Mouse (Mus musculus): ENCODE data around the gene Syngap1. TPM values are rescaled to one million over a fixed set of nuclear protein-coding genes. Genes with fewer than 3 reads are reported as not detected.

Syngap1 gene
- polyA plus RNA-seq, 1 experiment from 2014 or later: 5.0 TPM

GRCm38 (mm10) chr17:26995562-26995961 lies 54.5 kb downstream of the Syngap1 start:
- ATAC-seq (ENCODE audit: low FRiP score) (no peak), DNase-seq (ENCODE audit: low spot score) (no peak)
- 84% methylated on average over 8 of the region's 8 CpGs for WGBS
- Histone ChIP-seq H3K4me2 (replicated peaks) (no peak overlapping the region), H3K9me3 (ENCODE audit: control insufficient read depth, low read length) (no peaks in the 10 kb centered on the region), H3K27me3 (ENCODE audit: control insufficient read depth, insufficient read depth, low read length) (no peaks in the 10 kb centered on the region), H3K9ac (no peak overlapping the region), H3K4me1 (replicated peaks; ENCODE audit: control insufficient read depth, insufficient read depth, low read length) (no peaks in the 10 kb centered on the region), H3K36me3 (replicated peaks; ENCODE audit: control insufficient read depth, insufficient read depth) (no peaks in the 10 kb centered on the region), H3K27ac (no peak overlapping the region), H3K4me3 (replicated peaks; ENCODE audit: low read length) (no peak overlapping the region)

GRCm38 (mm10) chr17:26997661-26998060 lies 56.6 kb downstream of the Syngap1 start:
- Histone ChIP-seq H3K4me3 (replicated peaks; ENCODE audit: low read length) (no peak overlapping the region), H3K27me3 (ENCODE audit: control insufficient read depth, insufficient read depth, low read length) (no peaks in the 10 kb centered on the region), H3K36me3 (replicated peaks; ENCODE audit: control insufficient read depth, insufficient read depth) (no peaks in the 10 kb centered on the region), H3K9me3 (ENCODE audit: control insufficient read depth, low read length) (no peaks in the 10 kb centered on the region), H3K4me2 (replicated peaks) (no peak overlapping the region), H3K9ac (no peak overlapping the region), H3K27ac (no peak overlapping the region), H3K4me1 (replicated peaks; ENCODE audit: control insufficient read depth, insufficient read depth, low read length) (no peaks in the 10 kb centered on the region)
- ATAC-seq (ENCODE audit: low FRiP score) (no peak), DNase-seq (ENCODE audit: low spot score) (no peak)
- 79% methylated on average over 4 of the region's 4 CpGs for WGBS

GRCm38 (mm10) chr17:26998283-26998682 lies 57.2 kb downstream of the Syngap1 start:
- ATAC-seq (ENCODE audit: low FRiP score) (no peak), DNase-seq (ENCODE audit: low spot score) (no peak)
- no peaks in the 10 kb centered on the region for H3K9me3 ChIP-seq (ENCODE audit: control insufficient read depth, low read length)
- no peaks in the 10 kb centered on the region for H3K4me1 ChIP-seq (replicated peaks; ENCODE audit: control insufficient read depth, insufficient read depth, low read length)
- H3K9ac ChIP-seq: no peak overlapping the region
- no peaks in the 10 kb centered on the region for H3K27me3 ChIP-seq (ENCODE audit: control insufficient read depth, insufficient read depth, low read length)
- no peak overlapping the region for H3K4me2 ChIP-seq (replicated peaks)
- H3K36me3 ChIP-seq (replicated peaks; ENCODE audit: control insufficient read depth, insufficient read depth): no peaks in the 10 kb centered on the region
- WGBS: 90% methylated on average over 15 of the region's 15 CpGs
- H3K4me3 ChIP-seq (replicated peaks; ENCODE audit: low read length): no peak overlapping the region
- H3K27ac ChIP-seq: no peak overlapping the region

- no peaks in the 10 kb centered on the region for H3K27me3 ChIP-seq (ENCODE audit: control insufficient read depth, insufficient read depth, low read length)
- H3K27ac ChIP-seq: no peak overlapping the region
- WGBS: 79% methylated on average over 12 of the region's 12 CpGs
- no peak for ATAC-seq (ENCODE audit: low FRiP score)
- no peak overlapping the region for H3K9ac ChIP-seq
- DNase-seq (ENCODE audit: low spot score): no peak
- no peak overlapping the region for H3K4me3 ChIP-seq (replicated peaks; ENCODE audit: low read length)
- H3K4me1 ChIP-seq (replicated peaks; ENCODE audit: control insufficient read depth, insufficient read depth, low read length): no peaks in the 10 kb centered on the region
- H3K4me2 ChIP-seq (replicated peaks): no peak overlapping the region
- no peaks in the 10 kb centered on the region for H3K9me3 ChIP-seq (ENCODE audit: control insufficient read depth, low read length)
- no peaks in the 10 kb centered on the region for H3K36me3 ChIP-seq (replicated peaks; ENCODE audit: control insufficient read depth, insufficient read depth)
Measured at GRCm38 (mm10) chr17:26999996-27000395, 58.9 kb downstream of the Syngap1 start.

GRCm38 (mm10) chr17:27001151-27001550 lies 60.1 kb downstream of the Syngap1 start:
- no peaks in the 10 kb centered on the region for H3K36me3 ChIP-seq (replicated peaks; ENCODE audit: control insufficient read depth, insufficient read depth)
- H3K4me2 ChIP-seq (replicated peaks): no peak overlapping the region
- no peaks in the 10 kb centered on the region for H3K4me1 ChIP-seq (replicated peaks; ENCODE audit: control insufficient read depth, insufficient read depth, low read length)
- 79% methylated on average over 7 of the region's 7 CpGs for WGBS
- H3K27ac ChIP-seq: no peak overlapping the region
- H3K9me3 ChIP-seq (ENCODE audit: control insufficient read depth, low read length): no peaks in the 10 kb centered on the region
- DNase-seq (ENCODE audit: low spot score) (no peak), ATAC-seq (ENCODE audit: low FRiP score) (no peak)
- no peak overlapping the region for H3K9ac ChIP-seq
- no peaks in the 10 kb centered on the region for H3K27me3 ChIP-seq (ENCODE audit: control insufficient read depth, insufficient read depth, low read length)
- no peak overlapping the region for H3K4me3 ChIP-seq (replicated peaks; ENCODE audit: low read length)

- Histone ChIP-seq H3K27me3 (ENCODE audit: control insufficient read depth, insufficient read depth, low read length) (no peaks in the 10 kb centered on the region), H3K4me2 (replicated peaks) (no peak overlapping the region), H3K36me3 (replicated peaks; ENCODE audit: control insufficient read depth, insufficient read depth) (no peaks in the 10 kb centered on the region), H3K27ac (no peak overlapping the region), H3K4me3 (replicated peaks; ENCODE audit: low read length) (no peak overlapping the region), H3K9ac (no peak overlapping the region), H3K4me1 (replicated peaks; ENCODE audit: control insufficient read depth, insufficient read depth, low read length) (no peaks in the 10 kb centered on the region), H3K9me3 (ENCODE audit: control insufficient read depth, low read length) (no peaks in the 10 kb centered on the region)
- DNase-seq (ENCODE audit: low spot score): no peak
- ATAC-seq (ENCODE audit: low FRiP score): no peak
- 39% methylated on average over 6 of the region's 6 CpGs for WGBS
Measured at GRCm38 (mm10) chr17:27001889-27002288, 60.8 kb downstream of the Syngap1 start.

- no peak overlapping the region for H3K27ac ChIP-seq
- H3K4me1 ChIP-seq (replicated peaks; ENCODE audit: control insufficient read depth, insufficient read depth, low read length): no peaks in the 10 kb centered on the region
- no peak overlapping the region for H3K4me2 ChIP-seq (replicated peaks)
- WGBS: 29% methylated on average over 9 of the region's 9 CpGs
- H3K9me3 ChIP-seq (ENCODE audit: control insufficient read depth, low read length): no peaks in the 10 kb centered on the region
- no peaks in the 10 kb centered on the region for H3K36me3 ChIP-seq (replicated peaks; ENCODE audit: control insufficient read depth, insufficient read depth)
- ATAC-seq (ENCODE audit: low FRiP score) (no peak), DNase-seq (ENCODE audit: low spot score) (peak; percentile 42)
- H3K4me3 ChIP-seq (replicated peaks; ENCODE audit: low read length): no peak overlapping the region
- H3K9ac ChIP-seq: no peak overlapping the region
- no peaks in the 10 kb centered on the region for H3K27me3 ChIP-seq (ENCODE audit: control insufficient read depth, insufficient read depth, low read length)
Measured at GRCm38 (mm10) chr17:27004431-27004830, 63.4 kb downstream of the Syngap1 start.

- no peak for ATAC-seq (ENCODE audit: low FRiP score)
- H3K36me3 ChIP-seq (replicated peaks; ENCODE audit: control insufficient read depth, insufficient read depth): no peaks in the 10 kb centered on the region
- no peak overlapping the region for H3K4me3 ChIP-seq (replicated peaks; ENCODE audit: low read length)
- H3K4me1 ChIP-seq (replicated peaks; ENCODE audit: control insufficient read depth, insufficient read depth, low read length): no peaks in the 10 kb centered on the region
- H3K9me3 ChIP-seq (ENCODE audit: control insufficient read depth, low read length): no peaks in the 10 kb centered on the region
- no peak overlapping the region for H3K4me2 ChIP-seq (replicated peaks)
- no peak overlapping the region for H3K27ac ChIP-seq
- DNase-seq (ENCODE audit: low spot score): no peak
- no peak overlapping the region for H3K9ac ChIP-seq
- WGBS: 44% methylated on average over 19 of the region's 19 CpGs
- no peaks in the 10 kb centered on the region for H3K27me3 ChIP-seq (ENCODE audit: control insufficient read depth, insufficient read depth, low read length)
Measured at GRCm38 (mm10) chr17:27004903-27005485, 63.9 kb downstream of the Syngap1 start.

- no peak for ATAC-seq (ENCODE audit: low FRiP score)
Measured at GRCm38 (mm10) chr17:27005644-27006043, 64.6 kb downstream of the Syngap1 start.

GRCm38 (mm10) chr17:27008277-27008676 lies 67.2 kb downstream of the Syngap1 start:
- Histone ChIP-seq H3K4me2 (replicated peaks) (no peak overlapping the region), H3K27me3 (ENCODE audit: control insufficient read depth, insufficient read depth, low read length) (no peaks in the 10 kb centered on the region), H3K36me3 (replicated peaks; ENCODE audit: control insufficient read depth, insufficient read depth) (no peaks in the 10 kb centered on the region), H3K4me1 (replicated peaks; ENCODE audit: control insufficient read depth, insufficient read depth, low read length) (no peaks in the 10 kb centered on the region), H3K9ac (no peak overlapping the region), H3K9me3 (ENCODE audit: control insufficient read depth, low read length) (no peaks in the 10 kb centered on the region), H3K4me3 (replicated peaks; ENCODE audit: low read length) (no peak overlapping the region), H3K27ac (no peak overlapping the region)
- DNase-seq (ENCODE audit: low spot score) (no peak), ATAC-seq (ENCODE audit: low FRiP score) (no peak)
- 73% methylated on average over 2 of the region's 2 CpGs for WGBS

More at GRCm38 (mm10) chr17:27005644-27006043, 64.6 kb downstream of the Syngap1 start:
- Histone ChIP-seq H3K36me3 (replicated peaks; ENCODE audit: control insufficient read depth, insufficient read depth) (no peaks in the 10 kb centered on the region), H3K27me3 (ENCODE audit: control insufficient read depth, insufficient read depth, low read length) (no peaks in the 10 kb centered on the region), H3K9me3 (ENCODE audit: control insufficient read depth, low read length) (no peaks in the 10 kb centered on the region), H3K4me3 (replicated peaks; ENCODE audit: low read length) (no peak overlapping the region), H3K4me2 (replicated peaks) (no peak overlapping the region), H3K9ac (no peak overlapping the region), H3K4me1 (replicated peaks; ENCODE audit: control insufficient read depth, insufficient read depth, low read length) (no peaks in the 10 kb centered on the region), H3K27ac (no peak overlapping the region)
- WGBS: 60% methylated on average over 11 of the region's 11 CpGs
- no peak for DNase-seq (ENCODE audit: low spot score)
